Mouse (Mus musculus): ENCODE results near the gene Cacna2d3.

- no peak for TF ChIP-seq CHD2 (IDR thresholded peaks at IDR 0.05; ENCODE audit: low read depth, low read length)
- TF ChIP-seq ZNF384 (IDR thresholded peaks at IDR 0.05; ENCODE audit: low read depth, low read length): no peak
Observed at GRCm38 (mm10) chr14:29752876-29753275, 31.2 kb upstream of the Cacna2d3 start.

All from ES-E14 (cell line).